Mouse (Mus musculus) liver, adult (tissue): ENCODE results near the gene Dact1.
A peak's percentile ranks its signal among the peaks of the same experiment; 100 is the strongest.

ENCODE experiments used
- GATA4 ChIP-seq: IDR thresholded peaks from 2 replicates; pipeline ENCODE4 v1.6.1; 2014; ENCODE audit warnings: mild to moderate bottlenecking, low read length; ENCODE audit not compliant: insufficient replicate concordance

Dact1 gene

DNA sequence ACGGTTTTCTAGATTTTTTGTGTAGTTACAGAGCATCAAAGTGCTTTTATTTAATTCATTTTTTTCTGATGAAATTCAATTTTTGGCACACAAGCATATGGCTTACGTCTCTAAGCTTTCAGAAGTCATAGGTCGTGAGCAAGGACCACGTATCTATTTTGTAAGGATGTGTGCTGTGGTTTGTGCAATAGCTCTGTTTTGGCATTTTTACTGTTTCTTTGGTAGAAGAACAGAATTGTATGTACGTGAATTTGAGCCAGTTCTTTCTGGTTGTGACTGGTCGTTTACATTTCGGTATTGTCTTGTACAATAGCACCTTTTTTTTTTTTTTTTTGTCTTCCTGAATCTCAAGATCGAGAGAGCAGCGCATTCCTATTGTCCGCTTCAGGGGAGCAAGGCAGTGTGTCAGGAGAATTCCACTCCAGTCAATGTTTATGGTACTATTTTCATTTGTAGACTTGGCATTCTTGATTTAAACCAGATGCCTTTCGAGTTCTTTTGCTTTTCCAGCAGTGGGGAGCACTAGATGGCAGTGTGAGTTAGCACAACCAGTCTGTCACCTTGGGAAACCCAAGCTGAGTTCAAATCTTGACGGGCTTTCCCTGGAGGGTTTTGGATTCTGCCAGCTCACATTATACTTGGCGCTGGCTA, 1.7 kb downstream of the Dact1 start:
- no peak for TF ChIP-seq GATA4

DNA sequence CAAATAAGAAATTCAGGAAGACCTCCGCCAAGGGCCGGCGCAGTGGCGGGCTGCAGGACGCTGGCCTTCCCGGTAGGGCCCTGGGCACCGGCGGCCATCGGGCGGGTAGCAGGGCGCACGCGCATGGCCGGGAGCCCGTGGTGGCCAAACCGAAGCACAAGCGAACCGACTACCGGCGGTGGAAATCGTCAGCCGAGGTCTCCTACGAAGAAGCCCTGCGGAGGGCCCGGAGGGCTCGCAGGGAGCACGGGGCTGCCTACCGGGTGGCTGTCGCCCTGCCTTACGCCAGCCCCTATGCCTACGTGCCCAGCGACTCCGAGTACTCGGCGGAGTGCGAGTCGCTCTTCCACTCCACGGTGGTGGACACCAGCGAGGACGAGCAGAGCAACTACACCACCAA, 8.6 kb downstream of the Dact1 start:
- TF ChIP-seq GATA4: no peak

DNA sequence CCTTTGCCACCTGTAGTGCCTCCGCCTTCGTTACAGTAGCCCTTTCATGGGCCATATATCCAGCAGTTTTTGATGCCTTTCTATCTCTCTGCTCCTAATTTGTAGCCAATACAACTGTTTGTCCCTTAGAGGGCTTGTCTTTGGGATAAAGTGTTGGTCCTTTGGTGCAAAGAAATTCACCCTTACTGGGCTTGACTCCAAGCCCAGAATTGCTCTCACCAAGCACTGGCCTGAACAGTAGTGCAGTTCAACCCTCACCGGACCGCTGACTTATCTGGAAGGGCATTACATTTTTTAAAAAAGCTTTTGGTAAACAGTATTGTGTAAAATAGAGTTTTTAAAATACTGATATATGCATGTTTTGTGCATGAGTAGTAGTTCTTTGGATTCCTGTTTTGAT, 9.9 kb downstream of the Dact1 start:
- no peak for TF ChIP-seq GATA4

DNA sequence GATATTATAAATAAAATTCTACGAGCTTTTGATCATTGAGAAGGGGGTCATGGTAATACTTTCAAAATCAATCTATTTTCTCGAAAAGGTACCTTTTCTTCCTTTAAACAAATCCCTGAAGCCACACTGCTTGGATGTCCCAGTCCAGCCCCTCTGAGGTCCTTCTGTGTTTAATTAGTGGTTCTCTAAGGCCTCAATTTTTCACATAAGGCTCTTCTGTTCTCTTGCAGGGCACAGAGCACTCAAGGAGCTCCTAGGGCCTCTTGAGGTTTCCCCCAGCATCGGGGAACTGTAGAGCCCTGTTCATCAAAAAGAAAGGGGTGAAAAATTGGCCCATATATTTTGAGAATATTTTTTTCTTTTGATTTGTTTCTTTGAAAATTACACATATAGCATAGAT, 23.0 kb downstream of the Dact1 start:
- no peak for TF ChIP-seq GATA4

DNA sequence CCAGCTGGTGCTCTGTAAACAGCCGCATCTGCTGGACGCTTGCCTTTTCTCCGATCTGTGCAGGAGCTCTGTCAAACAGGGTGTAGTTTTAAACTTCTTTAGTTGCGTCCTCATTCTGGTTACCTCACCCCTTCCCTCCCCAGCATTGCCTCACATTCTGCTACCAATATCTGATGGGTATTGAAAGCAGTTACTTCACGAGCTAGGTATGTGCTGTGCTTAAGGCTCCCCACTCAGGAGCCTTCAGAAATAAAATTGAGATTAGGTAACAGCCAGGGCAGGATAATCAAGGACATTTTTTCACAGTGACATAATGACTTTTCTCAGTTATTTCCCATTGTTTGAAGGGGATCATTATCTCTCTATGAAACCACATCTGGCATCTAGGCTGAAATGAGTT, 23.9 kb downstream of the Dact1 start:
- no peak for TF ChIP-seq GATA4

DNA sequence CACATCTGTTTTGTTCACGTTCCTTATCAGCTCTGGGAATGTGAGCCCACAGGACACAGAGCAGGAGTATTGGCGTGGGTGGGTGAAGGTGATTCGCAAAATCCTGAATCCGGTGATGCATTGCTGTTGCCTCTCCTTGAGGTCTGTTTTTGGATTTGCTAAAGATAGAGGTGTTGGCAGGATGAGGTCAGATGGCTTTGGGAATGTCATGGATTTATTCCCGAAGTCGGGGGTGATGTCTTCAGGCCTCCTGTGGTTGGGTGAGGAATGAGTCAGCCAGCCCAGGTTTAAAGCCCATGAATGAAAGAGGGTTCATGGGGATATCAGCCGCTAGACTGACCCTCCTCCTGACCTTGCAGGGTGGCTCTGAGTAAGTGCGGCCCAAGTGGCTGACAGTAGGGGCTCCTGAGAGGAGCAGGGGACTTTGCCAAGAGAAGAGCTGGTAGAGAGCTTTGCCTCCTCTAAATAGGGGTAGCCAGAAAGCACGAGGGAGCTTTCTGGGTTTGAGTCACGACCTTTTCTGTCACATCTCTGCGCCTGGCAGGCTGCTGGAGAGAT, 27.4 kb downstream of the Dact1 start:
- no peak for TF ChIP-seq GATA4

DNA sequence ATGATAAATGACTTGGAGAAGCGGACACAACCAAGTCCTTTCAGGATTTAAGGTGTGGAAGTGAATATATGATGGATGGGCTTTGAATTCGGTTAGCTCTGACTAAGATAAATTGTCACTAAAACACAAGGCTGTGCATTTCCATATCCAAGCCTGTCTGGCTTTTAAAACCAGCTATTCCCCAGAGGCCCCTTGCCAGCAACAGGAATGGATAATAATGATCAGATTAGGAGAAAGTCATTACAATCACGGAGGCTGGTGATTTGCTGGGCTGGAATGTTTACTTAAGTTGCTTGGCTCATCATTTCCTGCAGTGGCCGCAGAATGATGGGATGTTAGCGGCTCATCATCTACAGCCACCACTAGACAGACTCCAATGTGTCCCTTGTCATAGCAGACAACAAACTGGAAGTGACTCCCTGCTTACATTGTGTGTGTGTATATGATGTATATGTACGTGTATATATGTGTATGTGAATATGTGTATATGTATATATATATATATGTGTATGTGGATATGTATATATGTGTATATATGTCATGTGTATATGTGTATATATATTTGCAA, 28.3 kb downstream of the Dact1 start:
- TF ChIP-seq GATA4: no peak

DNA sequence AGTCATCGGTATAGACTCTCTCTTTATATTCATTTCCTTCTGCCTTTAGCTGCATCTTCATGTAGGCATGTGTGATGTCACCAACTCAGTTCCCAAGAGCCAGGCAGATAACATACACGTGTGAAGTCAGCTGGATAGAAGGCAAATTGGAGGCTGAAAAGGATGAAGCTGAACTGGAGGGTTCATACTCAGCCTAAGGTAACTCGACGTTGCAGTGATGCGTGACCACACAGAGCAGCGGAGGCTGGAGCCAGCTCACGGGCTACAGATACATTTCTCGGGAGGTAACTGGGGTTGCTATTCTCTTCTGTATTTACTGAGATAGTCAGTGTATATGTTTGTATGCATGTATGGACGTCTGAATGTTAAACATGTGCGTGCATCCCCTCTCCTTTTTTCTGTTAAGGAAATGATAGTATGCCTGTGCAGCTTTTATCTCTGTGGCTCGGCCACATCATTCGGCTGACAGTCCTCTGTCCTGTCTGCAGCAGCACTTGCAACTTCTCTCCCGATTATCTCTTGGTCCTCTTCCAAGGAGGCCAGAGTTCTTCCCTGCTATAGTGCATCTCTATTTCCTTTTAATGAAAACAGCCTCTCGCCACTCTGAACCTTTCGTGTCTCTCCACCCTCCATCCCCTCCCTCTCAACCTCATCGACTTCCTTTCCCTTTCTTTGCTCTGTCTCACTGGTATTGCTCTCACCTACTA, 29.6 kb downstream of the Dact1 start:
- peak; percentile 86 for TF ChIP-seq GATA4

DNA sequence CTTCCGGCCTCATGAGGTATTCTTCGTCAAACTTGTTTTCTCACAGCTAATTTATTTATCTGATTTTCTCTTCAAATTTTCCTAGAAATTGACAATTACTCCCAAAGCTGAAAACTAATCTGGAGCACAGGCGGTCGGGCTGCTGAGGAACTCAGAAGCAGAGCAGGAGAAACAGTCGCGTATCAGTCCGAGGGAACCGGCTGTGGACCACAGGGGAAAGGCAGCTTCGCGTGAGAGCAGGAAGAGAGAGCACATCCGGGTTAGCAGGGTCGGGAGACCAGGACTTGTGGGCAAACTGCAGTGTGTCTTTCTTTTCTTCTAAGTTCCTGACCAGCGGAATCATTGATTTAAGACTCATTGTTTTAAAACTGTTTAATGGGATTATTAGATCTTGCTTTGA, 32.7 kb downstream of the Dact1 start:
- TF ChIP-seq GATA4: peak; percentile 54; the same call in 1 of the 2 replicates

DNA sequence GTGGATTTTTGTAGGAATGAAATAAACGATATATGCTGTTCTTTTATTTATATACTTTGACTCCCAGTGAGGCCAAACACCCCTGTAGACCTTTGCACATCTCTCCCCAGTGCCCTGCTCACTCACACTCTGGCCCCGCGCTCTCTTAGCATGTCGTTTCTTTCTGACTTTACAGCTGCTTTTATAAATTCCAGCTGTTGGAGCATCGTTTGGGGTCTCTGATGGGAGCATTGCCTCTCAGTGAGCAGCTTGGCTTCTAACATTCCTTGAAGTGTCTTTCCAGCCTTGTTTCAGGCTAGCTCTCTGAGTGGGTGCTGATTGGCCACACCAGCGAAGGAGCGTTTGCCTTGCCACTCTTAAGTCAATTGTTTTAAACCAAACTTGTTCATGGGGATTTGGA, 35.8 kb downstream of the Dact1 start:
- TF ChIP-seq GATA4: no peak

DNA sequence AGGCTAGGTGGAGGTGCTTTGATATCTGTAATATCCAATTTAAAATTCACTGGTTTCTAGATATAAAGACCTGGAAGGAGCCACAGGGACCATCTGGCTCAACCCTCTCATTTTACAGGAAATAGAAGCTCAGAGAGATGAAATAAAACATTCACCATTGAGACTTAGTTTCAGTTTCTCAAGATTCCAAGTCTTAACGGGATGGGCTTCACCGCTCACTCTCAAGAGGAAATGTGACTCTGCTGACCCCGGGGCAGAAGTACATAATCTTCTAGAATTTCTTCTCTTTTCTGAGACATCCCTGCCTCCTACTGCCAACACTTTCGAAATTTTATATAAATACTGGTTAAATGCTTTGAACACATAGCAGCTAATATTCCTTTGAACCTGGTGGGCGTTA, 36.4 kb downstream of the Dact1 start:
- no peak for TF ChIP-seq GATA4

DNA sequence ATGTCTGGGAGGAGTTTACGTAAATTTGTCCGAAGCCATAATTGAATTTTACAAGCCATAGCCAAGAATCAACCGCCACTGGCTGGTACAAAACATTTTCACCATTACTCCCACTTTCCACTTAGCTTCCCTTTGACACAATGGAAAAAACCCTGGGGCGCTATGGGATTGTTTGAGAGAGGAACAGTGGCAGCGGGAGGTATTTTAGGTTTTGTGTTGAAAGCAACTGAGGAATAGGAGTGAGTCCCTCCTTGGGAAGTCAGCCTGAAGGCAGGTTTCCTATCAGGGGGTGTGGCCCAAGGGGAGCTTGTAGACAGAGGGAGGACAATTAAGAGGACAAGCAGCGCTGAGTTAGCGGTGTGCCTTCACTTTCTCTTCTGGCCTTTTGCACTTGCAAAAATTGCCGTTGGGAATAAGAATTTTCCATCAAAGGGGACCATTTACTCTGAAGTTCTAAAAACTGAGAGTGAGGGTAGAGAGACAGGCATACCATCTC, 38.8 kb downstream of the Dact1 start:
- no peak for TF ChIP-seq GATA4

DNA sequence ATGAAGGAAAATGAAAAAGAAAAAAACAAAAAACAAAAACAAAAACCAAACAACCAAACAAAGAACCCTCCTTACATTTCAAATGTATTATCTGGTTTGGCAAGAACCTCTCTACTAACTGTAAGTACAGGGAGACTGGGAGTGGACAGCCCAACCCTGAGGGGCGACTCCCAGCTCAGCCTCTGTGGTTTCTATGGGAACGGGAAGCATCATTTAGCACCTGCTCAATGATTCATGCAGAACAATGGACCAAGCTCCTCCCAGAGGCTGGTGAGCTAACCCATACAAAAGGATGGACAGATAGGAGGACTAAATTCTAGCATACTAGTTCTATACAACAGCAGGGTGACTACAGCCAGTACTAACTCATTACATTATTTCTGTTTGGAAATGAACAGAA, 40.4 kb downstream of the Dact1 start:
- TF ChIP-seq GATA4: no peak

DNA sequence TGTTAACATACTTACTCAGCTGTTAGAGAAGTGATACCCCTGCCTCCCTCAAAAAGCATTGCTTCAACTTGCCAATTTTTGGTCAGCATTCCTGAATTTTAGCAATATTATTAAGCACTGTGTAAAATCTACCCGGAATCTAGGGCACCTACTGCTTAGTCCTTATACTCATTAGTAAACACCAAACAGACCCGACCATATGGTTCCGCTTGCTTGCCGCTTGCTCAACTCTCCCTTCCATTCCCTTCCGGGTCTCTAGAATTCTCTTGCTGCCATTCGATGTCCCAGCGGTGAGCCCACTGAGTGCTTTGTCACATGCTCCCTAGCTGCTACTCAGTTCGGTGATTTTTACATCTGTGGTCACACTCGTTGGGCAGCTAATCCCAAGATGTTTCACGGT, 45.0 kb downstream of the Dact1 start:
- TF ChIP-seq GATA4: no peak

DNA sequence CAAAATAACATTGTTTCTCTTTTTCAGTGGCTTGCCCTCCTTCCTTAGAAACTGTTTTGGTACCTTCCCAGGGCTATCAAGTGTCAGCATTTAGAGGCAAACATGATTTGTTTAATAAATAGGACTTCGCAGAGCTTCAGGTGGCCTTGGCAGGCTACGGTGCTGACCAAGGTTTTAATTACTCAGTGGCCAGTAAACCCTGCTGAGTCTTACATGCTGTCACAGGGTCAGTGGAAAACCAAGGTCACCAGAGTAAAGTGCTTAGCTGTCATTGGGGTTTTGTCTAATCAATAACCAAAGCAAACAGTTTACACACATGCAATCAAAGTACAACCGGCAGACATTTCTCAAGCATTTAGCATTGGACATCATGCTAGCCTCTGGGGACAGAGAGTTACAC, 45.4 kb downstream of the Dact1 start:
- peak; percentile 15; the same call in 1 of the 2 replicates for TF ChIP-seq GATA4

DNA sequence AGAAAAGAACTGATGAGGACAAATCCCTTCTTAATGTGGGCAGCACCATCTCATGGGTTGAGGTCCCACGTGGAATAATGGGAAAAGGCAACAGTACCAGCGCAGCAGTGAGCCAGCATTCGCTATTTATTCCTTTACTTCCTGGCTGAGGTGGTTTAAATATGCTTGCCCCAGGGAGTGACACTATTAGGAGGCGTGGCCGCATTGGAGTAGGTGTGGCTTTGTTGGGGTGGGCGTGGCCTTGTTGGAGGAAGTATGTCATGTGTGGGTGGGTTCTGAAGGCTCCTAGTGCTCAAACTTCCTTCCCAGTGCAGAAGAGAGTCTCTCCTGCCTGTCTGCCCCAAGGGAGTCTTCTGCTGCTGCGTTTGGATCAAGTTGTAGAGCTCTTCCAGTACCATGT, 51.9 kb downstream of the Dact1 start:
- no peak for TF ChIP-seq GATA4
